In genomic region chrX:122396781-122397581, GRCm38 (mm10) we compare ENCODE assay signal across 8 mouse cellular contexts. TPM values are rescaled to one million over a fixed set of nuclear protein-coding genes. Genes with fewer than 3 reads are reported as not detected.
A peak's percentile ranks its signal among the peaks of the same experiment; 100 is the strongest.
DNase-seq lines count a peak whose midpoint lies in the region; ATAC-seq and TF ChIP-seq lines count a peak whose summit lies in the region.

Gene Nap1l3 (minus strand): TSS chrX:122397401.

- peak; percentile 72 to 89 for DNase-seq in adrenal gland, adult (ENCODE audit: inconsistent age in 2 of 2, low spot score in 1 of 2)
- DNase-seq in gastrocnemius, adult 18-20 months (ENCODE audit: low spot score): peak; percentile 39
- peak; percentile 38 to 47 for DNase-seq in layer of hippocampus, postnatal 25 days (ENCODE audit: extremely low spot score in 1 of 2, low spot score in 1 of 2)
- peak; percentile 28 for DNase-seq in lung, postnatal 10 days
- peak; percentile 45 for DNase-seq in retina, adult 2 months (ENCODE audit: low read depth, low spot score)
- peak; percentile 50 to 53 for DNase-seq in urinary bladder, adult 18-20 months (ENCODE audit: low spot score in 2 of 2)

- TF ChIP-seq CTCF in cortical plate, adult 2 months (IDR thresholded peaks at IDR 0.05; ENCODE audit: extremely low read depth, insufficient read depth, low read length): no peak

- peak within 1 kb of the TSS; percentile 69; the same call in 1 of the 2 replicates for H3K27ac ChIP-seq in cortical plate, adult 2 months (ENCODE audit: insufficient read depth, low read length)
- peak within 1 kb of the TSS; percentile 91 for H3K27ac ChIP-seq in hindbrain, embryonic 15.5 days (replicated peaks)

- peak; percentile 71; the same call in 1 of the 2 replicates for TF ChIP-seq POLR2A in cortical plate, adult 2 months (IDR thresholded peaks at IDR 0.05; ENCODE audit: extremely low read depth, insufficient read depth, low read length)

- no peaks in the 10 kb centered on the region for H3K27me3 ChIP-seq in hindbrain, embryonic 15.5 days

- H3K9me3 ChIP-seq in hindbrain, embryonic 15.5 days: no peaks in the 10 kb centered on the region

- peak within 1 kb of the TSS; percentile 64 for H3K9ac ChIP-seq in hindbrain, embryonic 15.5 days

- no peaks in the 10 kb centered on the region for H3K4me1 ChIP-seq in cortical plate, adult 2 months (ENCODE audit: control insufficient read depth, insufficient read depth, low read length)
- no peaks in the 10 kb centered on the region for H3K4me1 ChIP-seq in hindbrain, embryonic 15.5 days (replicated peaks)

- H3K4me3 ChIP-seq in cortical plate, adult 2 months (ENCODE audit: insufficient read depth, low read length): peak within 1 kb of the TSS; percentile 99
- peak within 1 kb of the TSS; percentile 62 for H3K4me3 ChIP-seq in hindbrain, embryonic 15.5 days

- ATAC-seq in hindbrain, embryonic 15.5 days (ENCODE audit: low FRiP score, low read depth): peak; percentile 99

- 11% methylated on average over 38 of the region's 39 CpGs for WGBS in hindbrain, embryonic 15.5 days

- peak within 1 kb of the TSS; percentile 52 for H3K4me2 ChIP-seq in hindbrain, embryonic 15.5 days

- no peaks in the 10 kb centered on the region for H3K36me3 ChIP-seq in hindbrain, embryonic 15.5 days

RNA-seq across cellular contexts. Expression of gene Nap1l3, which starts in this region (rescaled TPM):
- polyA plus RNA-seq in cortical plate, adult 2 months (2012; rRNA removed): 24.4 and 25.0 TPM in 2 replicates
- 1 to 10 TPM in 1 of 2 experiments, under 1 TPM in 1; 0.17 to 1.0 TPM for total RNA-seq in gastrocnemius, adult 18-20 months (2021)
- polyA plus RNA-seq in hindbrain, embryonic 15.5 days (2015; fragmentation: Nextera tagmentation; extraction: Ambion mirVana): 60.4 and 65.7 TPM in 2 replicates
- 10 to 100 TPM; 42.2 to 46.2 TPM for total RNA-seq in layer of hippocampus, postnatal 25 days (2021)

Comparison
In these comparisons a context has a peak if more than half of its experiments do, and no peak if none do; other contexts are left out.
1. Peak in every context shown above with its lines: DNase-seq, ATAC-seq, H3K4me3 ChIP-seq and H3K27ac ChIP-seq.
2. RNA of gene Nap1l3 (total RNA-seq): 42.2 to 46.2 TPM in layer of hippocampus, postnatal 25 days; 0.17 to 1.0 TPM in gastrocnemius, adult 18-20 months; every median in the first group is over 10 times any median in the second.
3. DNase-seq: peak in every context shown above with its lines; median percentile 80 in adrenal gland, adult; 52 in urinary bladder, adult 18-20 months; 45 in retina, adult 2 months; 42 in layer of hippocampus, postnatal 25 days; 39 in gastrocnemius, adult 18-20 months; 28 in lung, postnatal 10 days.